ENCODE assay signal across 8 mouse cellular contexts in the genomic region with DNA sequence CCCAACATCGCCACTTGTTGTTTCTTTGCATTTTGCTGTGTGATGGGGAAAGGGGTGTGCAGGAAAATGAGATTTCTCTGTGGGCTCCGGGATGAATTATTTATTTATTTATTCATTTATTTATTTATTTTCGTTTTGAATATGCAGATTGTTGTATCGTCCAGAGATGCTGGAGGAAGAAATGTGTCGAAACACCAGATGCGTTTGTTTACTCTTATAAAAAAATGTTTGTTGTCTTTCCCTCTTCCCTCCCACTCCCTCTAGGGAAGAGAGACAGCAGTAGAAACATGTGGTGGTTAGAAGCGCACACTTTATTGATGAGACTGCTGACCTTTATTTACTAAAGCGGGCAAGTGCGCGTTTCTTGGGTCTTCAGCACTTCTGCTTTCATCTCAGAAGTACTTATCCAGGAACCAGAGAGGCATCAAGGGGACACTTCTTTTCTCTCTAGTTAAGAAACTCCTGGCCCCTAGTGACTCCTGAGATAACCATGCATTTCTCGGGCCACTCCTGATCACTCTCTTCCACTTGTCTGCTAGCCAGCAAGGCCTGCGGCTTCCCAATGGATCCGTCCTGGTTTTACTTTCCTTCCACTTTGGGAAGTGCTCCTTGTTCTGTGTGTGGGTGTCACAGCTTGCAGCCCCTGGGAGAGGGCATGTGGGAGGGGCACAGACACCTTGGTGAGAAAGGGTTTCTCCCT. TPM values are rescaled to one million over a fixed set of nuclear protein-coding genes. Genes with fewer than 3 reads are reported as not detected.
DNase-seq lines count a peak whose midpoint lies in the region; ATAC-seq and TF ChIP-seq lines count a peak whose summit lies in the region.

No protein-coding gene starts in this region.

- ATAC-seq in kidney, embryonic 15.5 days (replicated peaks; ENCODE audit: low FRiP score): no peak
- ATAC-seq in embryonic facial prominence, embryonic 13.5 days (ENCODE audit: insufficient number of reproducible peaks, insufficient read depth, low FRiP score, low TSS enrichment, low read depth): no peak
- ATAC-seq in hindbrain, postnatal 0 days: no peak

- H3K27me3 ChIP-seq in kidney, embryonic 15.5 days: peaks cover 52% of the 10 kb centered on the region
- H3K27me3 ChIP-seq in embryonic facial prominence, embryonic 13.5 days: peaks cover 51% of the 10 kb centered on the region
- no peaks in the 10 kb centered on the region for H3K27me3 ChIP-seq in hindbrain, postnatal 0 days (ENCODE audit: insufficient read depth, low read length)

- 4% methylated on average over 13 of the region's 13 CpGs for WGBS in kidney, embryonic 15.5 days
- 2% methylated on average over 13 of the region's 13 CpGs for WGBS in embryonic facial prominence, embryonic 13.5 days
- 8% methylated on average over 13 of the region's 13 CpGs for WGBS in hindbrain, postnatal 0 days

- TF ChIP-seq CTCF in hindbrain, postnatal 0 days (IDR thresholded peaks at IDR 0.05; ENCODE audit: low read depth): no peak

- H3K27ac ChIP-seq in kidney, embryonic 15.5 days: no peak overlapping the region
- no peak overlapping the region for H3K27ac ChIP-seq in embryonic facial prominence, embryonic 13.5 days
- H3K27ac ChIP-seq in hindbrain, postnatal 0 days: no peak overlapping the region

- H3K9ac ChIP-seq in kidney, embryonic 15.5 days: peak overlapping the region; percentile 43; the same call in 1 of the 2 replicates
- H3K9ac ChIP-seq in embryonic facial prominence, embryonic 13.5 days: peak overlapping the region; percentile 81
- peak overlapping the region; percentile 69; the same call in 1 of the 2 replicates for H3K9ac ChIP-seq in hindbrain, postnatal 0 days (replicated peaks; ENCODE audit: low read length)

- no peaks in the 10 kb centered on the region for H3K36me3 ChIP-seq in kidney, embryonic 15.5 days
- H3K36me3 ChIP-seq in embryonic facial prominence, embryonic 13.5 days: no peaks in the 10 kb centered on the region
- H3K36me3 ChIP-seq in hindbrain, postnatal 0 days (ENCODE audit: insufficient read depth, low read length): no peaks in the 10 kb centered on the region

- DNase-seq in kidney, adult 18-20 months: no peak
- DNase-seq in hindbrain, postnatal 0 days (ENCODE audit: low spot score): no peak
- DNase-seq in mesoderm, embryonic 11.5 days (ENCODE audit: low read depth, low spot score): peak; percentile 16
- no peak for DNase-seq in thymus, adult 18-20 months
- DNase-seq in frontal cortex, postnatal 14 days (ENCODE audit: low spot score in 2 of 2): no peak
- DNase-seq in spleen, adult 12 weeks (ENCODE audit: low spot score): no peak

- H3K4me3 ChIP-seq in kidney, embryonic 15.5 days (replicated peaks): peak overlapping the region; percentile 65
- peak overlapping the region; percentile 69 for H3K4me3 ChIP-seq in embryonic facial prominence, embryonic 13.5 days
- peak overlapping the region; percentile 71 for H3K4me3 ChIP-seq in hindbrain, postnatal 0 days (ENCODE audit: low read length)

- H3K9me3 ChIP-seq in kidney, embryonic 15.5 days (replicated peaks): no peaks in the 10 kb centered on the region
- no peaks in the 10 kb centered on the region for H3K9me3 ChIP-seq in embryonic facial prominence, embryonic 13.5 days
- H3K9me3 ChIP-seq in hindbrain, postnatal 0 days (ENCODE audit: low read length): no peaks in the 10 kb centered on the region

- H3K4me1 ChIP-seq in kidney, embryonic 15.5 days: peaks cover 43% of the 10 kb centered on the region
- H3K4me1 ChIP-seq in embryonic facial prominence, embryonic 13.5 days: peaks cover 27% of the 10 kb centered on the region
- peaks cover 9% of the 10 kb centered on the region for H3K4me1 ChIP-seq in hindbrain, postnatal 0 days (ENCODE audit: insufficient read depth, low read length)

- H3K4me2 ChIP-seq in kidney, embryonic 15.5 days: peak overlapping the region; percentile 96
- peak overlapping the region; percentile 94 for H3K4me2 ChIP-seq in embryonic facial prominence, embryonic 13.5 days
- peak overlapping the region; percentile 98 for H3K4me2 ChIP-seq in hindbrain, postnatal 0 days (ENCODE audit: low read depth, low read length)

RNA-seq across cellular contexts. Expression of a gene that starts 1.0 kb away (rescaled TPM):
- polyA plus RNA-seq in kidney, embryonic 15.5 days (2015; fragmentation: Nextera tagmentation; extraction: Ambion mirVana): 6.4 and 8.3 TPM in 2 replicates
- polyA plus RNA-seq in embryonic facial prominence, embryonic 13.5 days (2015; fragmentation: Nextera tagmentation; extraction: Ambion mirVana): 10.3 and 10.7 TPM in 2 replicates
- 42.0 and 69.7 TPM in 2 replicates for total RNA-seq in hindbrain, postnatal 0 days (2014; rRNA removed)
- polyA plus RNA-seq in hindbrain, postnatal 0 days (2015; fragmentation: Nextera tagmentation; extraction: Ambion mirVana): 28.2 and 34.6 TPM in 2 replicates
